Comparison of ENCODE assay signal across 14 mouse cellular contexts in the genomic region with DNA sequence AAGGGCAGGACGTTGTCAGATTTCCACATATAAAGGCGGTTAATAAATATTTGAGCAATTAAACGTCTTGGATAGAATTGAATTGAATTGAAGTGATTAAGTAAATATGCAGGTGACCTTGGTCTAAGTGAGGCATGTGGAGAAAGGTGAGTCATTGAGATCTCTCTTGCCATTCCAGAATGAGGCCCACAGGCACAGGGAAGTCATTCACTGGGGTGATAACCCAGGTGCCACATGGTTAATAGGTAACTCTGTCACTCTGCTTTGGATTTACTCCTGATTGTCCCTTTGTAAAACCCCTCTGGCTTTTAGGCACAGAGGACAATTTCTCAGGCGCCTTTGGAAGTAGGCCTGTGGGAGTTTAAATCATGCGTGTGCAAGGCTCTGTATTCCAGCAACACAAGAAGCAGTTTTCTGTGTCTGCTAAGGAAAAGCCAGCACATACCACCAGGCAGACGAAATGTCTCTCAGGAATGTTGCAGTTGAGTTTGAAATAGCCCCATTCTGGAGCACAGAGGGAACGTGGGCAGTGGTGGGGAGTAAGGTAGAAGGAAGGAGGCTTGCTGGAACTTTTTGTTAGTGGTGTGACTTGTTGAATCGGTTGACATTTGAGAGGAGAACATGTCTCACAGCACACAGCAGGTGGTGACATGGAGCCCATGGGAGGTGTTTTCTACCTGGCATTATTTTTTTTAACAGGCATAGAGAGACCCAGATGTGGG. TPM values are rescaled to one million over a fixed set of nuclear protein-coding genes. Genes with fewer than 3 reads are reported as not detected.
DNase-seq lines count a peak whose midpoint lies in the region; ATAC-seq and TF ChIP-seq lines count a peak whose summit lies in the region.
"Had no signal": no experiment of that assay in that cellular context is flagged by ENCODE, and none has a peak within 500 bp of the region (broad histone marks: within the 10 kb centered on the region; RNA-seq: fewer than 3 reads in every experiment).

No protein-coding gene starts in this region.

- WGBS in kidney, adult 2 months = 60% methylated on average over 8 of the region's 8 CpGs
- WGBS in kidney, embryonic 14.5 days = 72% methylated on average over 8 of the region's 8 CpGs
- 53% methylated on average over 8 of the region's 8 CpGs for WGBS in lung, embryonic 14.5 days
- 62% methylated on average over 8 of the region's 8 CpGs for WGBS in kidney, postnatal 0 days
- 55% methylated on average over 8 of the region's 8 CpGs for WGBS in stomach, embryonic 14.5 days

- H3K4me2 ChIP-seq in kidney, embryonic 14.5 days (replicated peaks; ENCODE audit: low read depth, low read length) = no peak overlapping the region
- no peak overlapping the region for H3K4me2 ChIP-seq in lung, embryonic 14.5 days
- no peak overlapping the region for H3K4me2 ChIP-seq in kidney, postnatal 0 days (ENCODE audit: low read length)
- no peak overlapping the region for H3K4me2 ChIP-seq in stomach, embryonic 14.5 days (replicated peaks; ENCODE audit: low read depth, low read length)
- H3K4me2 ChIP-seq: heart, embryonic 13.5 days; hindbrain, embryonic 14.5 days; neural tube, embryonic 12.5 days had no signal

- no peak overlapping the region for H3K9ac ChIP-seq in kidney, embryonic 14.5 days (ENCODE audit: low read depth, low read length)
- no peak overlapping the region for H3K9ac ChIP-seq in lung, embryonic 14.5 days
- H3K9ac ChIP-seq in kidney, postnatal 0 days (ENCODE audit: low read depth, low read length) = no peak overlapping the region
- H3K9ac ChIP-seq in stomach, embryonic 14.5 days (replicated peaks; ENCODE audit: low read depth, low read length) = no peak overlapping the region
- H3K9ac ChIP-seq: heart, embryonic 13.5 days; hindbrain, embryonic 14.5 days; liver, embryonic 14.5 days; neural tube, embryonic 12.5 days had no signal

- no peaks in the 10 kb centered on the region for H3K9me3 ChIP-seq in kidney, embryonic 14.5 days (ENCODE audit: control insufficient read depth, low read length)
- no peaks in the 10 kb centered on the region for H3K9me3 ChIP-seq in lung, embryonic 14.5 days (ENCODE audit: low read depth, low read length)
- no peaks in the 10 kb centered on the region for H3K9me3 ChIP-seq in kidney, postnatal 0 days (replicated peaks; ENCODE audit: low read length)
- H3K9me3 ChIP-seq in stomach, embryonic 14.5 days (ENCODE audit: control insufficient read depth, low read depth, low read length) = no peaks in the 10 kb centered on the region; the same call in 1 of the 2 replicates
- H3K9me3 ChIP-seq: heart, embryonic 13.5 days; neural tube, embryonic 12.5 days had no signal

- ATAC-seq in kidney, embryonic 14.5 days (ENCODE audit: low FRiP score, low TSS enrichment) = no peak
- ATAC-seq in lung, embryonic 14.5 days (ENCODE audit: insufficient read depth) = peak; percentile 63; the same call in 1 of the 2 replicates
- ATAC-seq in kidney, postnatal 0 days (replicated peaks; ENCODE audit: low FRiP score, low read depth) = no peak
- peak; percentile 90 for ATAC-seq in stomach, embryonic 14.5 days (ENCODE audit: insufficient number of reproducible peaks, insufficient read depth, low FRiP score, low read depth)
- ATAC-seq in erythroblast, adult 5-6 weeks (replicated peaks; ENCODE audit: low FRiP score, poor library complexity, severe bottlenecking) = no peak

- DNase-seq in kidney, adult 2 months = peak; percentile 55
- DNase-seq in lung, embryonic 14.5 days = peak; percentile 33
- DNase-seq in lung, postnatal 14 days = no peak
- no peak for DNase-seq in kidney, postnatal 0 days (ENCODE audit: low spot score)
- no peak for DNase-seq in adrenal gland, adult 2 months
- DNase-seq: gastrocnemius, adult 2 months; midbrain, embryonic 14.5 days had no signal

- H3K27me3 ChIP-seq in kidney, adult 2 months (replicated peaks; ENCODE audit: control insufficient read depth, insufficient read depth, low read length) = no peaks in the 10 kb centered on the region; the same call in 1 of the 2 replicates
- no peaks in the 10 kb centered on the region for H3K27me3 ChIP-seq in kidney, embryonic 14.5 days (ENCODE audit: control insufficient read depth, insufficient read depth, low read length)
- no peaks in the 10 kb centered on the region for H3K27me3 ChIP-seq in lung, embryonic 14.5 days (ENCODE audit: insufficient read depth, low read length)
- no peaks in the 10 kb centered on the region for H3K27me3 ChIP-seq in kidney, postnatal 0 days (ENCODE audit: insufficient read depth, low read length)
- H3K27me3 ChIP-seq in stomach, embryonic 14.5 days (ENCODE audit: control insufficient read depth, insufficient read depth, low read length) = no peaks in the 10 kb centered on the region
- H3K27me3 ChIP-seq: heart, embryonic 13.5 days; neural tube, embryonic 12.5 days had no signal

- peaks cover 5% of the 10 kb centered on the region; the same call in 1 of the 2 replicates for H3K4me1 ChIP-seq in kidney, adult 2 months (ENCODE audit: control insufficient read depth, insufficient read depth, low read length)
- 0 out of 2 replicates have a peak, but pooled peaks cover 4% of the 10 kb centered on the region for H3K4me1 ChIP-seq in kidney, embryonic 14.5 days (ENCODE audit: control insufficient read depth, insufficient read depth, low read length)
- 0 out of 2 replicates have a peak, but pooled peaks cover 4% of the 10 kb centered on the region for H3K4me1 ChIP-seq in lung, embryonic 14.5 days (ENCODE audit: insufficient read depth)
- no peaks in the 10 kb centered on the region for H3K4me1 ChIP-seq in kidney, postnatal 0 days (replicated peaks; ENCODE audit: insufficient read depth, low read length)
- peaks cover 4% of the 10 kb centered on the region; the same call in 1 of the 2 replicates for H3K4me1 ChIP-seq in stomach, embryonic 14.5 days (ENCODE audit: control insufficient read depth, insufficient read depth, low read length)
- H3K4me1 ChIP-seq: heart, embryonic 13.5 days; neural tube, embryonic 12.5 days had no signal

- TF ChIP-seq CTCF in kidney, adult 2 months (conservative IDR thresholded peaks at IDR 0.05; ENCODE audit: insufficient read depth, insufficient read length, low read depth, low read length) = no peak
- no peak for TF ChIP-seq CTCF in lung, embryonic 14.5 days (IDR thresholded peaks at IDR 0.05; ENCODE audit: low read depth)
- TF ChIP-seq CTCF in kidney, postnatal 0 days (IDR thresholded peaks at IDR 0.05; ENCODE audit: low read depth) = no peak

- H3K4me3 ChIP-seq in kidney, adult 2 months (ENCODE audit: insufficient read depth, low read depth, low read length) = no peak overlapping the region
- no peak overlapping the region for H3K4me3 ChIP-seq in kidney, embryonic 14.5 days (ENCODE audit: low read length)
- H3K4me3 ChIP-seq in lung, embryonic 14.5 days (ENCODE audit: low read depth, low read length) = no peak overlapping the region
- H3K4me3 ChIP-seq in kidney, postnatal 0 days (replicated peaks; ENCODE audit: low read depth, low read length) = no peak overlapping the region
- H3K4me3 ChIP-seq in stomach, embryonic 14.5 days (ENCODE audit: low read depth, low read length) = no peak overlapping the region
- H3K4me3 ChIP-seq: gastrocnemius, adult 2 months; heart, embryonic 13.5 days; neural tube, embryonic 12.5 days had no signal

- TF ChIP-seq POLR2A in kidney, adult 2 months (IDR thresholded peaks at IDR 0.05; ENCODE audit: low read depth, low read length) = no peak

- peak overlapping the region; percentile 74 for H3K27ac ChIP-seq in kidney, adult 2 months (ENCODE audit: insufficient read depth, low read depth, low read length)
- no peak overlapping the region for H3K27ac ChIP-seq in kidney, embryonic 14.5 days (ENCODE audit: low read depth, low read length)
- peak overlapping the region; percentile 78 for H3K27ac ChIP-seq in lung, embryonic 14.5 days (ENCODE audit: low read depth)
- peak overlapping the region; percentile 14; the same call in 1 of the 2 replicates for H3K27ac ChIP-seq in kidney, postnatal 0 days
- peak overlapping the region; percentile 1 for H3K27ac ChIP-seq in stomach, embryonic 14.5 days (ENCODE audit: low read length)
- H3K27ac ChIP-seq: heart, embryonic 13.5 days; hindbrain, embryonic 14.5 days; liver, embryonic 14.5 days; neural tube, embryonic 12.5 days had no signal

- 0 out of 2 replicates have a peak, but pooled peaks cover 1% of the 10 kb centered on the region for H3K36me3 ChIP-seq in kidney, adult 2 months (ENCODE audit: control insufficient read depth, insufficient read depth, low read length)
- H3K36me3 ChIP-seq in kidney, embryonic 14.5 days (ENCODE audit: control insufficient read depth, insufficient read depth, low read length) = peaks cover 2% of the 10 kb centered on the region; the same call in 1 of the 2 replicates
- H3K36me3 ChIP-seq in lung, embryonic 14.5 days (ENCODE audit: insufficient read depth) = peaks cover 27% of the 10 kb centered on the region
- H3K36me3 ChIP-seq in kidney, postnatal 0 days (ENCODE audit: insufficient read depth, low read length) = peaks cover 14% of the 10 kb centered on the region
- peaks cover 10% of the 10 kb centered on the region; the same call in 1 of the 2 replicates for H3K36me3 ChIP-seq in stomach, embryonic 14.5 days (ENCODE audit: control insufficient read depth, insufficient read depth, low read length)
- H3K36me3 ChIP-seq: neural tube, embryonic 12.5 days had no signal

RNA-seq across cellular contexts. Expression of a gene that starts 23.6 kb away (rescaled TPM):
- polyA plus RNA-seq in kidney, adult 2 months (2012; rRNA removed) = 56.0 and 66.3 TPM in 2 replicates
- 14.0 and 23.7 TPM in 2 replicates for polyA plus RNA-seq in kidney, embryonic 14.5 days (2014; fragmentation: Nextera tagmentation; extraction: Ambion mirVana)
- polyA plus RNA-seq in lung, embryonic 14.5 days (2014; fragmentation: Nextera tagmentation; extraction: Ambion mirVana) = 23.7 and 25.1 TPM in 2 replicates
- polyA plus RNA-seq in kidney, postnatal 0 days (2015; fragmentation: Nextera tagmentation; extraction: Ambion mirVana) = 54.7 and 55.7 TPM in 2 replicates
- 28.8 and 32.1 TPM in 2 replicates for polyA plus RNA-seq in stomach, embryonic 14.5 days (2014; fragmentation: Nextera tagmentation; extraction: Ambion mirVana)
- 0.42 and 2.3 TPM in 2 replicates for total RNA-seq in erythroblast, adult 5-6 weeks (2015; ENCODE audit: low replicate concordance)
- total RNA-seq in erythroblast, adult 5-6 weeks (2017; ENCODE audit: low replicate concordance) = 2.1 TPM in 1 of 2 replicates, not detected in the other
- total RNA-seq in adrenal gland, adult 2 months (2021) = 10 to 100 TPM; 24.5 to 42.8 TPM
- polyA plus RNA-seq in adrenal gland, adult 2 months (2012; rRNA removed) = 22.8 and 25.8 TPM in 2 replicates

Comparison
In these comparisons a context has a peak if more than half of its experiments do, and no peak if none do; other contexts are left out.
1. DNase-seq: peak in kidney, adult 2 months (single experiment) and lung, embryonic 14.5 days (single experiment); none in lung, postnatal 14 days (single experiment), kidney, postnatal 0 days (single experiment) and adrenal gland, adult 2 months (single experiment).
2. ATAC-seq: peak in lung, embryonic 14.5 days (single experiment) and stomach, embryonic 14.5 days (single experiment); none in kidney, embryonic 14.5 days (single experiment), kidney, postnatal 0 days (single experiment) and erythroblast, adult 5-6 weeks (single experiment).